Mouse (Mus musculus) olfactory bulb, adult 2 months (tissue): ENCODE results near the gene Agrp. TPM values are rescaled to one million over a fixed set of nuclear protein-coding genes. Genes with fewer than 3 reads are reported as not detected.

Experiments
- H3K27ac ChIP-seq: fragments of 200-500 bp; 2 replicates; pipeline ENCODE4 v1.5.1; 2012; ENCODE audit warnings: low read depth, low read length; ENCODE audit not compliant: insufficient read depth
- H3K4me1 ChIP-seq: fragments of 200-500 bp; 2 replicates; pipeline ENCODE4 v1.6.1; 2012; ENCODE audit warnings: low read length; ENCODE audit not compliant: control insufficient read depth, insufficient read depth
- H3K4me3 ChIP-seq: fragments of 200-500 bp; 2 replicates; pipeline ENCODE4 v1.5.1; 2012; ENCODE audit warnings: mild to moderate bottlenecking, low read depth, low read length, moderate library complexity; ENCODE audit not compliant: insufficient read depth
- CTCF ChIP-seq: fragments of 200-500 bp; IDR thresholded peaks from 2 replicates; pipeline ENCODE4 v1.5.1; 2012; ENCODE audit warnings: low read depth, mild to moderate bottlenecking, low read length, moderate library complexity; ENCODE audit not compliant: insufficient read depth
- POLR2A ChIP-seq: fragments of 200-500 bp; IDR thresholded peaks from 2 replicates; pipeline ENCODE4 v1.6.1; 2012; ENCODE audit warnings: mild to moderate bottlenecking, low read depth, low read length, moderate library complexity; ENCODE audit not compliant: insufficient read depth
- WGBS: fragments of 180-500 bp; shearing (Covaris S2); methylation state at CpG from one replicate; pipeline ENCODE4 v1.1.7; 2018; 5-methylcytosine and 5-hydroxymethylcytosine counted together
- polyA plus RNA-seq: library from polyadenylated mRNA; stranded (reverse); fragments of >200 nt; gene quantifications from 2 replicates; pipeline ENCODE4 v1.2.4, GENCODE M21; 2012; ENCODE audit warnings: low replicate concordance; ENCODE audit not compliant: missing spikeins, insufficient read depth, insufficient read length

Gene Agrp
- polyA plus RNA-seq, 1 experiment, result not detected

GRCm38 (mm10) chr8:105522890-105523289, 114.3 kb downstream of the Agrp start:
- TF ChIP-seq CTCF, result no peak
- no peak for TF ChIP-seq POLR2A
- H3K4me1 ChIP-seq, result peaks cover 10% of the 10 kb centered on the region
- 86% methylated on average over 9 of the region's 9 CpGs for WGBS
- no peak overlapping the region for H3K27ac ChIP-seq
- H3K4me3 ChIP-seq, result no peak overlapping the region

GRCm38 (mm10) chr8:105521995-105522769, 115.0 kb downstream of the Agrp start:
- WGBS, result 89% methylated on average over 21 of the region's 21 CpGs
- TF ChIP-seq CTCF (no peak), POLR2A (no peak)
- Histone ChIP-seq H3K4me1 (peaks cover 10% of the 10 kb centered on the region), H3K27ac (no peak overlapping the region), H3K4me3 (no peak overlapping the region)

GRCm38 (mm10) chr8:105521061-105521460, 116.1 kb downstream of the Agrp start:
- WGBS, result 11% methylated on average over 3 of the region's 3 CpGs
- Histone ChIP-seq H3K27ac (no peak overlapping the region), H3K4me1 (peaks cover 13% of the 10 kb centered on the region), H3K4me3 (no peak overlapping the region)
- TF ChIP-seq POLR2A, result no peak
- no peak for TF ChIP-seq CTCF

DNA sequence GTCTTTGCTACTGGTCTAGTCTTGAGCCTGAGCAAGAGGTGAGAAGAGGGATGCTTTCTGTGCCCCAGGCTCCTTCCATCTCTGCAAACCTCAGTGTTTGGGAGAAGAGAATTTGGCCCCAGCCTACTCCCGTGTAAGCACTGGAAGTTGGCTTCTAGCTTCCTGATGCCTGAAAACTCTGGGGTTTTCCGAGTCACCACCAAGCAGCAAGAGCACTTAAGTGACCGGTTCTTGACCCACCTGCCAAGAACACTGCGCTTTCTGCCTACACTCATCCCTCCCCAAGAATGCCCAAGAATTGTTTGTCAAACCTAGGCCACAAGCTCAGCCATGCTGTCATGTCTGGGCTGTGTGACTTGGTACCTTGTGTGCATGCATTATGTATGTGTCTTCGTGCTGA, 116.7 kb downstream of the Agrp start:
- no peak overlapping the region for H3K4me3 ChIP-seq
- H3K4me1 ChIP-seq, result peaks cover 14% of the 10 kb centered on the region
- 69% methylated on average over 5 of the region's 5 CpGs for WGBS
- TF ChIP-seq CTCF, result no peak
- TF ChIP-seq POLR2A, result no peak
- no peak overlapping the region for H3K27ac ChIP-seq

- peaks cover 14% of the 10 kb centered on the region for H3K4me1 ChIP-seq
- no peak overlapping the region for H3K27ac ChIP-seq
- 30% methylated on average over 2 of the region's 2 CpGs for WGBS
- TF ChIP-seq POLR2A, result no peak
- TF ChIP-seq CTCF, result no peak
- H3K4me3 ChIP-seq, result no peak overlapping the region
These were observed 117.6 kb downstream of the Agrp start for GRCm38 (mm10) chr8:105519591-105519990.

GRCm38 (mm10) chr8:105518436-105519313, 118.5 kb downstream of the Agrp start, which contains the start of gene Hsd11b2:
TSS of gene Hsd11b2 (plus strand) at chr8:105518755.
- TF ChIP-seq POLR2A, result no peak
- TF ChIP-seq CTCF, result no peak
- peaks cover 14% of the 10 kb centered on the region for H3K4me1 ChIP-seq
- WGBS, result 3% methylated on average over 66 of the region's 68 CpGs
- H3K27ac ChIP-seq, result no peak within 1 kb of the TSS
- H3K4me3 ChIP-seq, result peak within 1 kb of the TSS; percentile 19

GRCm38 (mm10) chr8:105517346-105517745, 119.8 kb downstream of the Agrp start:
- 65% methylated on average over 8 of the region's 8 CpGs for WGBS
- Histone ChIP-seq H3K4me1 (peaks cover 14% of the 10 kb centered on the region), H3K27ac (no peak overlapping the region), H3K4me3 (no peak overlapping the region)
- no peak for TF ChIP-seq CTCF

Other genes starting within 250 kb of the Agrp start
- gene Kctd19, start 223.9 kb downstream of the Agrp start, polyA plus RNA-seq, result not detected in 2 replicates
- gene Lrrc36, start 223.8 kb downstream of the Agrp start, polyA plus RNA-seq, result not detected in 2 replicates
- gene Tppp3, start 165.9 kb downstream of the Agrp start, polyA plus RNA-seq, result not detected in 2 replicates
- not detected in 2 replicates for gene Zdhhc1, start 140.5 kb downstream of the Agrp start, polyA plus RNA-seq
- not detected in 2 replicates for gene Hsd11b2, start 118.6 kb downstream of the Agrp start, polyA plus RNA-seq
- not detected in 2 replicates for gene Atp6v0d1, start 71.3 kb downstream of the Agrp start, polyA plus RNA-seq
- gene Ripor1, start 32.1 kb downstream of the Agrp start, polyA plus RNA-seq, result not detected in 2 replicates
- gene Ctcf, start 825 bp downstream of the Agrp start, polyA plus RNA-seq, result 898 TPM in 1 of 2 replicates, not detected in the other
- 218 TPM in 1 of 2 replicates, not detected in the other for gene Carmil2, start 48.9 kb upstream of the Agrp start, polyA plus RNA-seq
- gene Acd, start 63.7 kb upstream of the Agrp start, polyA plus RNA-seq, result not detected in 2 replicates
- not detected in 2 replicates for gene Pard6a, start 63.8 kb upstream of the Agrp start, polyA plus RNA-seq
- not detected in 2 replicates for gene 4933405L10Rik, start 70.3 kb upstream of the Agrp start, polyA plus RNA-seq
- not detected in 2 replicates for gene Enkd1, start 70.8 kb upstream of the Agrp start, polyA plus RNA-seq
- gene Gfod2, start 121.3 kb upstream of the Agrp start, polyA plus RNA-seq, result not detected in 2 replicates
- not detected in 2 replicates for gene Ranbp10, start 190.0 kb upstream of the Agrp start, polyA plus RNA-seq
- gene Tsnaxip1, start 190.3 kb upstream of the Agrp start, polyA plus RNA-seq, result not detected in 2 replicates
- gene Cenpt, start 215.9 kb upstream of the Agrp start, polyA plus RNA-seq, result not detected in 2 replicates
- not detected in 2 replicates for gene Thap11, start 217.7 kb upstream of the Agrp start, polyA plus RNA-seq
- gene Nutf2, start 223.2 kb upstream of the Agrp start, polyA plus RNA-seq, result not detected in 2 replicates
- not detected in 2 replicates for gene Edc4, start 243.5 kb upstream of the Agrp start, polyA plus RNA-seq